Mouse (Mus musculus): Measurements from ENCODE around the gene Chpf. TPM values are rescaled to one million over a fixed set of nuclear protein-coding genes. Genes with fewer than 3 reads are reported as not detected.

Chpf gene
- total RNA-seq, 2 experiments from 2014 or later, result 79.8 to 80.6 TPM

- peak in 1 of 2 experiments; percentile 23 for DNase-seq (ENCODE audit: extremely low spot score in 1 of 2, low spot score in 2 of 2)
- intact Hi-C loops (cut with DNase I), result no loop called here
These were observed 24.0 kb upstream of the Chpf start for GRCm38 (mm10) chr1:75502945-75503650.

- peak in 1 of 2 experiments; percentile 20 for DNase-seq (ENCODE audit: extremely low spot score in 1 of 2, low spot score in 2 of 2)
- intact Hi-C loops (cut with DNase I), result no loop called here
These were observed 22.8 kb upstream of the Chpf start for GRCm38 (mm10) chr1:75501905-75502304.

GRCm38 (mm10) chr1:75499441-75499840, 20.3 kb upstream of the Chpf start:
- no peak for DNase-seq (ENCODE audit: extremely low spot score in 1 of 2, low spot score in 2 of 2)
- intact Hi-C loops (cut with DNase I), result no loop called here

- intact Hi-C loops (cut with DNase I), result no loop called here
- DNase-seq (ENCODE audit: extremely low spot score in 1 of 2, low spot score in 2 of 2), result no peak
These were observed 19.8 kb upstream of the Chpf start for GRCm38 (mm10) chr1:75498897-75499296.

GRCm38 (mm10) chr1:75494878-75495548, 15.9 kb upstream of the Chpf start:
- intact Hi-C loops (cut with DNase I), result no loop called here
- DNase-seq (ENCODE audit: extremely low spot score in 1 of 2, low spot score in 2 of 2), result no peak

GRCm38 (mm10) chr1:75492579-75493170, 13.6 kb upstream of the Chpf start:
- intact Hi-C loops (cut with DNase I), result no loop called here
- DNase-seq (ENCODE audit: extremely low spot score in 1 of 2, low spot score in 2 of 2), result no peak

GRCm38 (mm10) chr1:75490785-75491551, 11.9 kb upstream of the Chpf start:
- intact Hi-C loops (cut with DNase I), result no loop called here
- DNase-seq (ENCODE audit: extremely low spot score in 1 of 2, low spot score in 2 of 2), result no peak

- intact Hi-C loops (cut with DNase I), result no loop called here
These were observed 8.5 kb upstream of the Chpf start for GRCm38 (mm10) chr1:75487405-75488161.

GRCm38 (mm10) chr1:75487040-75487404, 7.9 kb upstream of the Chpf start:
- DNase-seq (ENCODE audit: extremely low spot score in 1 of 2, low spot score in 2 of 2), result no peak
- intact Hi-C loops (cut with DNase I), result no loop called here

More at GRCm38 (mm10) chr1:75487405-75488161, 8.5 kb upstream of the Chpf start:
- peak; percentile 60 to 86 for DNase-seq (ENCODE audit: extremely low spot score in 1 of 2, low spot score in 2 of 2)

- no peak for DNase-seq (ENCODE audit: extremely low spot score in 1 of 2, low spot score in 2 of 2)
- intact Hi-C loops (cut with DNase I), result no loop called here
These were observed 7.5 kb upstream of the Chpf start for GRCm38 (mm10) chr1:75486561-75486960.

GRCm38 (mm10) chr1:75480735-75481134, 1.6 kb upstream of the Chpf start:
- no peak for DNase-seq (ENCODE audit: extremely low spot score in 1 of 2, low spot score in 2 of 2)
- intact Hi-C loops (cut with DNase I), result no loop called here

GRCm38 (mm10) chr1:75480036-75480435, 929 bp upstream of the Chpf start:
- peak in 1 of 2 experiments; percentile 30 for DNase-seq (ENCODE audit: extremely low spot score in 1 of 2, low spot score in 2 of 2)
- intact Hi-C loops (cut with DNase I), result no loop called here

GRCm38 (mm10) chr1:75479635-75479989, 505 bp upstream of the Chpf start:
- intact Hi-C loops (cut with DNase I), result loop anchor here (5.0 kb wide), 1 partner anchor 118 kb away; no protein-coding TSS in a partner anchor
- no peak for DNase-seq (ENCODE audit: extremely low spot score in 1 of 2, low spot score in 2 of 2)

GRCm38 (mm10) chr1:75478497-75478896, 610 bp downstream of the Chpf start:
- peak in 1 of 2 experiments; percentile 73 for DNase-seq (ENCODE audit: extremely low spot score in 1 of 2, low spot score in 2 of 2)
- intact Hi-C loops (cut with DNase I), result loop anchor here (5.0 kb wide), 1 partner anchor 119 kb away; no protein-coding TSS in a partner anchor

- DNase-seq (ENCODE audit: extremely low spot score in 1 of 2, low spot score in 2 of 2), result no peak
- intact Hi-C loops (cut with DNase I), result loop anchor here (5.0 kb wide), 1 partner anchor 119 kb away; no protein-coding TSS in a partner anchor
These were observed 1.2 kb downstream of the Chpf start for GRCm38 (mm10) chr1:75477966-75478290.

- peak; percentile 68 to 86 for DNase-seq (ENCODE audit: extremely low spot score in 1 of 2, low spot score in 2 of 2)
- intact Hi-C loops (cut with DNase I), result loop anchor here (5.0 kb wide), 1 partner anchor 120 kb away; no protein-coding TSS in a partner anchor
These were observed 1.7 kb downstream of the Chpf start for GRCm38 (mm10) chr1:75477264-75477965.

GRCm38 (mm10) chr1:75476441-75476840, 2.7 kb downstream of the Chpf start:
- intact Hi-C loops (cut with DNase I), result loop anchor here (5.0 kb wide), 1 partner anchor 121 kb away; no protein-coding TSS in a partner anchor
- no peak for DNase-seq (ENCODE audit: extremely low spot score in 1 of 2, low spot score in 2 of 2)

GRCm38 (mm10) chr1:75469287-75469825, 9.8 kb downstream of the Chpf start:
- DNase-seq (ENCODE audit: extremely low spot score in 1 of 2, low spot score in 2 of 2), result no peak
- intact Hi-C loops (cut with DNase I), result no loop called here

Measured in left cerebral cortex, postnatal 10 days (tissue).